Mouse (Mus musculus) MEL (cell line): ENCODE results near the gene Ap3m1.

Experiments used
- CHD1 ChIP-seq: IDR thresholded peaks from 2 replicates; pipeline ENCODE4 v1.6.1; 2012; ENCODE audit warnings: low read depth, mild to moderate bottlenecking, inconsistent platforms, low read length, improper control_type of control experiment
- CTCF ChIP-seq, 3 experiments: IDR thresholded peaks in 2 of 3; conservative IDR thresholded peaks in 1 of 3; 2 replicates each; pipeline ENCODE4 v1.5.1; 2011 to 2012; ENCODE audit warnings: low read length in 3 of 3, low read depth in 2 of 3, mild to moderate bottlenecking in 2 of 3, improper control_type of control experiment in 1 of 3, inconsistent platforms in 1 of 3, mixed read lengths in 1 of 3, moderate library complexity in 1 of 3; ENCODE audit not compliant: control insufficient read depth in 1 of 3, insufficient read depth in 1 of 3, poor library complexity in 1 of 3, severe bottlenecking in 1 of 3
- KAT2A ChIP-seq: conservative IDR thresholded peaks from 2 replicates; pipeline ENCODE4 v1.6.1; 2012; ENCODE audit warnings: low read depth, low read length, improper control_type of control experiment, inconsistent platforms
- NELFE ChIP-seq: IDR thresholded peaks from 2 replicates; pipeline ENCODE4 v1.6.1; 2011; ENCODE audit warnings: low read depth, low read length, improper control_type of control experiment
- POLR2A ChIP-seq, 2 experiments: IDR thresholded peaks; 2 replicates each; pipeline ENCODE4 v1.6.1; 2011 to 2012; ENCODE audit warnings: low read length in 2 of 2, mild to moderate bottlenecking in 2 of 2, control low read depth in 1 of 2, improper control_type of control experiment in 1 of 2, low read depth in 1 of 2, moderate library complexity in 1 of 2; ENCODE audit not compliant: control insufficient read depth in 1 of 2, insufficient read depth in 1 of 2, poor library complexity in 1 of 2

- TF ChIP-seq POLR2A (IDR thresholded peaks at IDR 0.05; ENCODE audit: control insufficient read depth in 1 of 2, insufficient read depth in 1 of 2, low read depth in 1 of 2, low read length in 2 of 2, poor library complexity in 1 of 2) (peak in 1 of 2 experiments; percentile 45; a peak in 2 of 4 replicates), KAT2A (no peak), CHD1 (no peak), CTCF (IDR thresholded peaks at IDR 0.05 in 2 of 3, conservative IDR thresholded peaks at IDR 0.05 in 1 of 3; ENCODE audit: control insufficient read depth in 1 of 3, insufficient read depth in 1 of 3, low read depth in 2 of 3, low read length in 3 of 3, poor library complexity in 1 of 3, severe bottlenecking in 1 of 3) (no peak), NELFE (no peak; the same call in 1 of the 2 replicates)
These were observed 762 bp downstream of the Ap3m1 start for GRCm38 (mm10) chr14:21051380-21052111.
